Mouse (Mus musculus) forebrain, embryonic 11.5 days (tissue): ENCODE measurements at regions not wholly inside any gene's neighbourhood (a gene's known extent, or its start where the extent isn't known, plus 50 kb on each side); places are given as distances from the start of the nearest gene placed in this dataset.

Experiments
- ATAC-seq: fragments of 200-750 bp; cut with Nextera tagmentation; replicated peaks from 2 replicates; pipeline ENCODE4 v1.8.0; 2017; ENCODE audit warnings: moderate TSS enrichment; ENCODE audit not compliant: low FRiP score
- DNase-seq: peaks from one replicate; pipeline ENCODE4 v3.0.0-alpha.2; 2017; ENCODE audit warnings: low spot score
- H3K27ac ChIP-seq: fragments of 300-500 bp; sonication (generic); 2 replicates; pipeline ENCODE4 v1.5.1; 2014; ENCODE audit warnings: low read depth, low read length
- H3K27me3 ChIP-seq: fragments of 300-500 bp; sonication (generic); 2 replicates; pipeline ENCODE4 v1.6.1; 2014; ENCODE audit warnings: mild to moderate bottlenecking, low read length, mixed read lengths; ENCODE audit not compliant: control insufficient read depth, insufficient read depth
- H3K36me3 ChIP-seq: fragments of 300-500 bp; sonication (generic); 2 replicates; pipeline ENCODE4 v1.6.1; 2014; ENCODE audit warnings: mild to moderate bottlenecking, low read length, moderate library complexity, mixed read lengths; ENCODE audit not compliant: control insufficient read depth, insufficient read depth
- H3K4me1 ChIP-seq: fragments of 300-500 bp; sonication (generic); replicated peaks from 2 replicates; pipeline ENCODE4 v1.6.1; 2014; ENCODE audit warnings: low read length, mixed read lengths; ENCODE audit not compliant: control insufficient read depth, insufficient read depth
- H3K4me2 ChIP-seq: fragments of 300-500 bp; sonication (generic); 2 replicates; pipeline ENCODE4 v1.6.1; 2014; ENCODE audit warnings: low read depth, mild to moderate bottlenecking, low read length, moderate library complexity, mixed read lengths; ENCODE audit not compliant: severe bottlenecking
- H3K4me3 ChIP-seq: fragments of 300-500 bp; sonication (generic); 2 replicates; pipeline ENCODE4 v1.5.1; 2014; ENCODE audit warnings: low read depth, low read length
- H3K9ac ChIP-seq: fragments of 300-500 bp; sonication (generic); 2 replicates; pipeline ENCODE4 v1.6.1; 2014; ENCODE audit warnings: low read length
- H3K9me3 ChIP-seq: fragments of 300-500 bp; sonication (generic); 2 replicates; pipeline ENCODE4 v1.6.1; 2016; ENCODE audit warnings: low read length, mixed read lengths; ENCODE audit not compliant: control insufficient read depth
- WGBS: fragments of 180-500 bp; shearing (Covaris S2); extraction: QIAGEN DNeasy Blood & Tissue Kit; methylation state at CpG from one replicate; pipeline ENCODE4 v1.1.7; 2014; 5-methylcytosine and 5-hydroxymethylcytosine counted together

- no peak overlapping the region for H3K27ac ChIP-seq
- H3K4me2 ChIP-seq = no peak overlapping the region
- WGBS = 83% methylated on average over 4 of the region's 4 CpGs
- no peak overlapping the region for H3K4me3 ChIP-seq
- no peak overlapping the region for H3K9ac ChIP-seq
- no peaks in the 10 kb centered on the region for H3K27me3 ChIP-seq
- H3K4me1 ChIP-seq = no peaks in the 10 kb centered on the region
- no peak for DNase-seq
- no peaks in the 10 kb centered on the region for H3K9me3 ChIP-seq
- no peaks in the 10 kb centered on the region for H3K36me3 ChIP-seq
- ATAC-seq = no peak
Observed at GRCm38 (mm10) chr14:68848506-68848905, 445.6 kb downstream of the Synb start.

DNA sequence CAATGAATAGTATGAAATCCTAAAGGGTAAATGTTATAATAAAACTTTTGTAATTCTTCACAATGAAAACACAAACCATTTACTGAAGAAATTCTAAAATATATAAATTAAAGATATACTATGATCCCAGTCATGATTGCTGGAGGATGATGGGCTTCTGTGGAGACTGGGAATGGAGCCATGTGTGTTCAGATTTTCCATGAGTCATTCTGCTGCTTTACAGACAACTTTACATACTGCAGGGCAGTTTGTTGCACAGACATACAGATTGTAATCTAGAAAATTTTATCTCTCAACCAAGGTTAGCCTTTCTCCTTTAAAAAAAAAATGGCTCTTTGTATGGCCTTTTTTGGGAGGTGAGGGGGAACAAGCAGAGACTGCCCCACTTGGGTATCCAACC lies 446.5 kb downstream of the Synb start:
- Histone ChIP-seq H3K36me3 (no peaks in the 10 kb centered on the region), H3K4me1 (no peaks in the 10 kb centered on the region), H3K4me2 (no peak overlapping the region), H3K9ac (no peak overlapping the region), H3K27me3 (no peaks in the 10 kb centered on the region), H3K9me3 (no peaks in the 10 kb centered on the region), H3K4me3 (no peak overlapping the region), H3K27ac (no peak overlapping the region)
- DNase-seq (no peak), ATAC-seq (no peak)

GRCm38 (mm10) chr14:68820241-68820640 lies 473.9 kb downstream of the Synb start:
- 89% methylated on average over 8 of the region's 8 CpGs for WGBS
- Histone ChIP-seq H3K27me3 (no peaks in the 10 kb centered on the region), H3K4me1 (no peaks in the 10 kb centered on the region), H3K4me2 (no peak overlapping the region), H3K9ac (no peak overlapping the region), H3K36me3 (no peaks in the 10 kb centered on the region), H3K4me3 (no peak overlapping the region), H3K27ac (no peak overlapping the region), H3K9me3 (no peaks in the 10 kb centered on the region)
- ATAC-seq (no peak), DNase-seq (no peak)

DNA sequence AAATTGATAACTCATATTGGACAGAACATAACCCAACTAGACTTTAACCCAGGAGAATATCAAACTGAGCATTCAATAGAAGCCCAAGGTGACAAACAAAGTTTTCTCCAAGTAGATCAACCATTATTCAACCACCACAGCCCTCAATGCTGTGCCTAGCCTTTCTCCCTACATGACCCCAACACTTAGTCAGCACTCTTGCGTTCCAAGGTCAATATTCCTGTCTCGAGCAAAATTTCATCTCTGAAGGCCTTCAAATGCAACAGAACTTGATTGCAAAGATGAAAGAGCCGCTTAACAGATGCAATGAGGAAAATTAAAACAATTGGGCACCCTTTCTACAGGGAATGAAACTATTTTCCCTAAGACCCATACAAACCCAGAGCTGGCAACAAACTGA lies 485.1 kb downstream of the Synb start:
- ATAC-seq (no peak), DNase-seq (no peak)
- Histone ChIP-seq H3K27me3 (no peaks in the 10 kb centered on the region), H3K9me3 (no peaks in the 10 kb centered on the region), H3K36me3 (no peaks in the 10 kb centered on the region), H3K4me3 (no peak overlapping the region), H3K4me1 (no peaks in the 10 kb centered on the region), H3K27ac (no peak overlapping the region), H3K4me2 (no peak overlapping the region), H3K9ac (no peak overlapping the region)
- WGBS = 89% methylated on average over 3 of the region's 3 CpGs

GRCm38 (mm10) chr14:68807918-68808317 lies 486.2 kb downstream of the Synb start:
- no peaks in the 10 kb centered on the region for H3K27me3 ChIP-seq
- no peak for ATAC-seq
- H3K4me2 ChIP-seq = no peak overlapping the region
- DNase-seq = no peak
- H3K9me3 ChIP-seq = no peaks in the 10 kb centered on the region
- no peaks in the 10 kb centered on the region for H3K36me3 ChIP-seq
- no peak overlapping the region for H3K4me3 ChIP-seq
- no peak overlapping the region for H3K9ac ChIP-seq
- H3K27ac ChIP-seq = no peak overlapping the region
- WGBS = 84% methylated on average over 3 of the region's 3 CpGs
- H3K4me1 ChIP-seq = no peaks in the 10 kb centered on the region

- Histone ChIP-seq H3K27ac (no peak overlapping the region), H3K36me3 (no peaks in the 10 kb centered on the region), H3K4me2 (no peak overlapping the region), H3K4me3 (no peak overlapping the region), H3K9ac (no peak overlapping the region), H3K9me3 (no peaks in the 10 kb centered on the region), H3K4me1 (no peaks in the 10 kb centered on the region), H3K27me3 (no peaks in the 10 kb centered on the region)
- 83% methylated on average over 1 of the region's 1 CpGs for WGBS
- no peak for ATAC-seq
- no peak for DNase-seq
Observed at GRCm38 (mm10) chr14:68806646-68807045, 487.5 kb downstream of the Synb start.

- Histone ChIP-seq H3K36me3 (no peaks in the 10 kb centered on the region), H3K9me3 (no peaks in the 10 kb centered on the region), H3K4me3 (no peak overlapping the region), H3K27me3 (no peaks in the 10 kb centered on the region), H3K4me1 (no peaks in the 10 kb centered on the region), H3K4me2 (no peak overlapping the region), H3K27ac (no peak overlapping the region), H3K9ac (no peak overlapping the region)
- WGBS = 94% methylated on average over 3 of the region's 3 CpGs
- ATAC-seq = no peak
- no peak for DNase-seq
Observed at GRCm38 (mm10) chr14:68784395-68784794, 509.7 kb downstream of the Synb start.

DNA sequence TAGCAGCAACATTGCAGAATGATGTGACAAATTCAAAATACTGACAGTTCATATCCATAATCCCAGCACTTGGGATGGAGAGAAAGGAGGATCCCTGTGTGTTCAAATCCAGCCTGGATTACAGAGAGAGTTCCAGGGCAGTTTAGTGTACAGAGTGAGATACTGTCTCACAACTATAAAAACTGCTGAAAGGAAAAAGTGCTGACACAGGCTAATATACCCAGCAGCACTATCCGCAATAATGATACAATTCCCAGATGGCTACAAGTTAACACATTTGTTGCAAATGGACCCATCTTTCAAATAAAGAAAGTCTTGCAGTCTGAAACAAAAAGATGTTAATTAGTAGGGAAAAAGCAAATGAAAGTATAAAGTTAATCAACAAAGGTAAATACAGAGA lies 510.9 kb downstream of the Synb start:
- ATAC-seq = no peak
- no peaks in the 10 kb centered on the region for H3K9me3 ChIP-seq
- H3K27me3 ChIP-seq = no peaks in the 10 kb centered on the region
- no peaks in the 10 kb centered on the region for H3K4me1 ChIP-seq
- H3K27ac ChIP-seq = no peak overlapping the region
- H3K4me3 ChIP-seq = no peak overlapping the region
- DNase-seq = no peak
- no peak overlapping the region for H3K4me2 ChIP-seq
- H3K9ac ChIP-seq = no peak overlapping the region
- 93% methylated on average over 1 of the region's 1 CpGs for WGBS
- H3K36me3 ChIP-seq = no peaks in the 10 kb centered on the region

DNA sequence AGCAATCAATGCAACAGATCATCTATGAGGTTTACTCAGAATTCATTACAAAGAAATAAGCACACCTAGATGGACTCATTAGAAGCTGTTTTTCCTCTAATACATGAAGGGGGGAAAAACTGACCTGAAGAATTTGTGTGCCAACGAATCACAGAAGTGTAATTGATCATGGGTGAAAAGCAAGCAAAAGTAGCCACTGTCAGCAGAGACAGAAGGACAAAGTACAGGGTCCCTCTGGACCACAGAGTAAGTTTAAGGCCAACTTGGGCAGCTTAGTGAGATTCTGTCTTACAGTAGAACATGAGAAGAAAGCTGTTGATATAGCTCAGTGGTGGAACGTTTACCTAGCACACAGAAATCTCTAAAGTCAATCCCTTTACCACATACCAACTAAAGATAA lies 523.7 kb downstream of the Synb start:
- Histone ChIP-seq H3K27ac (no peak overlapping the region), H3K27me3 (no peaks in the 10 kb centered on the region), H3K4me3 (no peak overlapping the region), H3K9ac (no peak overlapping the region), H3K36me3 (no peaks in the 10 kb centered on the region), H3K9me3 (no peaks in the 10 kb centered on the region), H3K4me1 (no peaks in the 10 kb centered on the region), H3K4me2 (no peak overlapping the region)
- DNase-seq (no peak), ATAC-seq (no peak)
- 78% methylated on average over 2 of the region's 2 CpGs for WGBS
